Mouse (Mus musculus): ENCODE data around the gene Rps12-ps3.

GRCm38 (mm10) chr19:59345658-59346283, 23.7 kb downstream of the Rps12-ps3 start, which contains the start of gene Pdzd8:
- TF ChIP-seq CTCF (IDR thresholded peaks at IDR 0.05; ENCODE audit: low read depth) (peak; percentile 38), EP300 (optimal IDR thresholded peaks at IDR 0.05) (no peak)
